Mouse (Mus musculus) kidney, postnatal 0 days (tissue): ENCODE results near the gene E2f4. TPM values are rescaled to one million over a fixed set of nuclear protein-coding genes. Genes with fewer than 3 reads are reported as not detected.
A peak's percentile ranks its signal among the peaks of the same experiment; 100 is the strongest.

Experiments
- ATAC-seq: fragments of 200-750 bp; cut with Nextera tagmentation; replicated peaks from 2 replicates; pipeline ENCODE4 v1.8.0; 2017; ENCODE audit warnings: low read depth, moderate number of reproducible peaks, moderate TSS enrichment, moderate library complexity; ENCODE audit not compliant: low FRiP score
- DNase-seq: peaks from one replicate; pipeline ENCODE4 v3.0.0-alpha.2; 2016; ENCODE audit warnings: low spot score
- H3K27ac ChIP-seq: fragments of 300-500 bp; sonication (generic); 2 replicates; pipeline ENCODE4 v1.5.1; 2014; ENCODE audit warnings: mild to moderate bottlenecking
- H3K27me3 ChIP-seq: fragments of 300-500 bp; sonication (generic); 2 replicates; pipeline ENCODE4 v1.6.1; 2014; ENCODE audit warnings: low read length, mixed read lengths; ENCODE audit not compliant: insufficient read depth
- H3K36me3 ChIP-seq: fragments of 300-500 bp; sonication (generic); 2 replicates; pipeline ENCODE4 v1.6.1; 2014; ENCODE audit warnings: low read length, mixed read lengths; ENCODE audit not compliant: insufficient read depth
- H3K4me1 ChIP-seq: fragments of 300-500 bp; sonication (generic); replicated peaks from 2 replicates; pipeline ENCODE4 v1.6.1; 2014; ENCODE audit warnings: antibody characterized with exemption, low read length, mixed read lengths; ENCODE audit not compliant: insufficient read depth
- H3K4me2 ChIP-seq: fragments of 300-500 bp; sonication (generic); 2 replicates; pipeline ENCODE4 v1.6.1; 2014; ENCODE audit warnings: mild to moderate bottlenecking, low read length, moderate library complexity, mixed read lengths
- H3K4me3 ChIP-seq: fragments of 300-500 bp; sonication (generic); replicated peaks from 2 replicates; pipeline ENCODE4 v1.5.1; 2014; ENCODE audit warnings: low read depth, low read length
- H3K9ac ChIP-seq: fragments of 300-500 bp; sonication (generic); 2 replicates; pipeline ENCODE4 v1.6.1; 2014; ENCODE audit warnings: low read depth, low read length
- H3K9me3 ChIP-seq: fragments of 300-500 bp; sonication (generic); replicated peaks from 2 replicates; pipeline ENCODE4 v1.6.1; 2016; ENCODE audit warnings: low read length, inconsistent platforms, mixed read lengths
- CTCF ChIP-seq: IDR thresholded peaks from 2 replicates; pipeline ENCODE4 v1.5.1; 2016; ENCODE audit warnings: antibody characterized with exemption, low read depth, mild to moderate bottlenecking, moderate library complexity
- WGBS: fragments of 180-500 bp; shearing (Covaris S2); extraction: QIAGEN DNeasy Blood & Tissue Kit; methylation state at CpG from one replicate; pipeline ENCODE4 v1.1.7; 2014; 5-methylcytosine and 5-hydroxymethylcytosine counted together
- polyA plus RNA-seq: library from polyadenylated mRNA; unstranded; fragments of >200 nt; fragmentation: Nextera tagmentation; extraction: Ambion mirVana; gene quantifications from 2 replicates; pipeline ENCODE4 v1.2.1, GENCODE M21; 2015

Gene E2f4
- 55.2 and 57.9 TPM in 2 replicates for polyA plus RNA-seq

GRCm38 (mm10) chr8:105297511-105298192 is at the start of gene E2f4:
TSS of gene E2f4 (plus strand) at chr8:105297663.
- Histone ChIP-seq H3K9ac (peak within 1 kb of the TSS; percentile 95), H3K4me3 (peak within 1 kb of the TSS; percentile 95), H3K36me3 (peaks cover 25% of the 10 kb centered on the region), H3K4me1 (peaks cover 11% of the 10 kb centered on the region), H3K4me2 (peak within 1 kb of the TSS; percentile 88), H3K9me3 (no peaks in the 10 kb centered on the region), H3K27me3 (no peaks in the 10 kb centered on the region), H3K27ac (peak within 1 kb of the TSS; percentile 79)
- ATAC-seq (peak; percentile 84), DNase-seq (peak; percentile 97)
- WGBS = under 1% methylated on average over 58 of the region's 58 CpGs
- no peak for TF ChIP-seq CTCF

- ATAC-seq (no peak), DNase-seq (no peak)
- no peaks in the 10 kb centered on the region for H3K27me3 ChIP-seq
- no peak overlapping the region for H3K4me3 ChIP-seq
- H3K36me3 ChIP-seq = peaks cover 44% of the 10 kb centered on the region
- H3K9me3 ChIP-seq = no peaks in the 10 kb centered on the region
- 93% methylated on average over 6 of the region's 6 CpGs for WGBS
- no peak overlapping the region for H3K4me2 ChIP-seq
- H3K27ac ChIP-seq = no peak overlapping the region
- no peak for TF ChIP-seq CTCF
- no peak overlapping the region for H3K9ac ChIP-seq
- 0 out of 2 replicates have a peak, but pooled peaks cover 6% of the 10 kb centered on the region for H3K4me1 ChIP-seq
Measured at GRCm38 (mm10) chr8:105251954-105252353, 45.5 kb upstream of the E2f4 start.

- Histone ChIP-seq H3K27me3 (no peaks in the 10 kb centered on the region), H3K4me2 (no peak overlapping the region), H3K27ac (no peak overlapping the region), H3K4me3 (no peak overlapping the region), H3K9me3 (no peaks in the 10 kb centered on the region), H3K36me3 (peaks cover 39% of the 10 kb centered on the region), H3K4me1 (0 out of 2 replicates have a peak, but pooled peaks cover 6% of the 10 kb centered on the region), H3K9ac (no peak overlapping the region)
- no peak for TF ChIP-seq CTCF
- ATAC-seq (no peak), DNase-seq (no peak)
- 89% methylated on average over 10 of the region's 10 CpGs for WGBS
Measured at GRCm38 (mm10) chr8:105252680-105253537, 44.6 kb upstream of the E2f4 start.

- 0 out of 2 replicates have a peak, but pooled peaks cover under 1% of the 10 kb centered on the region for H3K27me3 ChIP-seq
- DNase-seq (no peak), ATAC-seq (0 out of 2 replicates have a peak, but pooled peaks have one; percentile 15)
- no peak overlapping the region for H3K27ac ChIP-seq
- H3K36me3 ChIP-seq = peaks cover 32% of the 10 kb centered on the region
- peak overlapping the region; percentile 98 for H3K4me2 ChIP-seq
- H3K9me3 ChIP-seq = no peaks in the 10 kb centered on the region
- no peak for TF ChIP-seq CTCF
- H3K4me3 ChIP-seq = peak overlapping the region; percentile 62
- H3K9ac ChIP-seq = no peak overlapping the region
- H3K4me1 ChIP-seq = 0 out of 2 replicates have a peak, but pooled peaks cover 8% of the 10 kb centered on the region
- 32% methylated on average over 20 of the region's 20 CpGs for WGBS
Measured at GRCm38 (mm10) chr8:105253766-105254151, 43.7 kb upstream of the E2f4 start.

DNA sequence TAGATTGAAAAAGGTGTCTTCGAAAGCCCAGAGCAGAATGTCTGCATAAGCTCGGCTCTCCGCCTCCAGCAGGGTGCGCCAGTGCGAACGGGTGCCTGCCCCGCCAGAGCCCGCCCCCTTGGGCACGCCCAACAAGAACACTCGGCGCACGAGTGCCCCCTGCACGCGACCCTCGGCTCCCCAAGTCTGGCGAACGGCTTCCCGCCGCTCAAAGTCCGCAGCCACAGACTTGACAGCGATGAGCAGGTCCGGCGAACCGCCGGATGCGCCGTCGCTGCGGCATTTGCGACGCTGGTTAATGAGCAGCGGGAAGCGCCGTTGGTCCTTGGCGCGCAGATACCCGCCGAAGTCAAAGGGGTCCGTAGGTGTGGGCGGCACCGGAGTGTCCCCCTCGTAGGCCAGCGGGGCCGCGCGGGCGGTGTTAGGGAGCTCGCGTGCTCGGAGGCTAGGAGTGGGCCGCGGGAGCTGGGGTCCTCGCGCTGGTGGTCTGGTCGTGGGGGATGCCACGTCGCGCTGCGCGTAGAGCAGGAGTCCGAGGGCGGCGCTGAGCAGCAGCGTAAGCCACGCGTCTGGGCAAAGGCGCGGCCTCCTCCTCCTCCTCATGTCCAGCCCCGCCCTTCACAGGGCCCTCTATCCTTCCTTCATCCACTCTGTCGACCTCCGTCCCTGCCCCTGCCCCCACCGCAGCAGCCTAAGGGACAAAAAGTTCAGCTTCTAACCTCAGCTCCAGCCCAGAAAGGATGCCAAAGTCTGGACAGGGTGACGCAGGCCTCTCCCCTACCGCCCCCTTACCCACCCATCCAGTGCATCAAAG is 43.1 kb upstream of the E2f4 start:
- H3K4me3 ChIP-seq = peak overlapping the region; percentile 62
- H3K4me1 ChIP-seq = peaks cover 14% of the 10 kb centered on the region; the same call in 1 of the 2 replicates
- DNase-seq = peak; percentile 92
- H3K27me3 ChIP-seq = 0 out of 2 replicates have a peak, but pooled peaks cover 7% of the 10 kb centered on the region
- peak overlapping the region; percentile 98 for H3K4me2 ChIP-seq
- under 1% methylated on average over 67 of the region's 74 CpGs for WGBS
- peaks cover 28% of the 10 kb centered on the region for H3K36me3 ChIP-seq
- peak; percentile 78 for ATAC-seq
- peak overlapping the region; percentile 50 for H3K27ac ChIP-seq
- H3K9ac ChIP-seq = peak overlapping the region; percentile 61
- TF ChIP-seq CTCF = peak; percentile 89
- no peaks in the 10 kb centered on the region for H3K9me3 ChIP-seq

- no peak for TF ChIP-seq CTCF
- 1% methylated on average over 14 of the region's 14 CpGs for WGBS
- ATAC-seq = peak; percentile 45
Measured at GRCm38 (mm10) chr8:105254966-105255350, 42.5 kb upstream of the E2f4 start, which contains the start of gene B3gnt9. TSS of gene B3gnt9 (minus strand) at chr8:105255153.

More at GRCm38 (mm10) chr8:105254966-105255350, 42.5 kb upstream of the E2f4 start, which contains the start of gene B3gnt9:
- peak; percentile 62 for DNase-seq
- H3K27ac ChIP-seq = peak within 1 kb of the TSS; percentile 50
- 0 out of 2 replicates have a peak, but pooled peaks cover 8% of the 10 kb centered on the region for H3K27me3 ChIP-seq
- H3K36me3 ChIP-seq = peaks cover 22% of the 10 kb centered on the region; the same call in 1 of the 2 replicates
- peak within 1 kb of the TSS; percentile 61 for H3K9ac ChIP-seq
- H3K4me2 ChIP-seq = peak within 1 kb of the TSS; percentile 98
- H3K4me1 ChIP-seq = peaks cover 18% of the 10 kb centered on the region; the same call in 1 of the 2 replicates
- H3K9me3 ChIP-seq = no peaks in the 10 kb centered on the region
- H3K4me3 ChIP-seq = peak within 1 kb of the TSS; percentile 62
